Mouse (Mus musculus) myocyte (in vitro differentiated cells): Measurements from ENCODE around the gene Cyp4f37.

Experiments used
- CEBPB ChIP-seq: IDR thresholded peaks from 2 replicates; pipeline ENCODE4 v1.6.1; 2011; ENCODE audit warnings: mild to moderate bottlenecking, moderate library complexity; ENCODE audit not compliant: poor library complexity, insufficient read depth, severe bottlenecking
- E2F4 ChIP-seq: IDR thresholded peaks from one replicate; pipeline ENCODE4 v1.6.1; 2011; ENCODE audit warnings: mild to moderate bottlenecking, control low read depth, moderate library complexity; ENCODE audit not compliant: insufficient read depth
- MAX ChIP-seq: IDR thresholded peaks from one replicate; pipeline ENCODE4 v1.6.1; 2011; ENCODE audit warnings: low read depth, mild to moderate bottlenecking, control low read depth
- MYOD1 ChIP-seq, 3 experiments: IDR thresholded peaks; one replicate each; pipeline ENCODE4 v1.6.1; 2011; ENCODE audit warnings: control low read depth in 2 of 3, low read depth in 2 of 3, mild to moderate bottlenecking in 2 of 3, moderate library complexity in 1 of 3; ENCODE audit not compliant: insufficient read length in 2 of 3, control insufficient read depth in 1 of 3
- MYOG ChIP-seq, 3 experiments: IDR thresholded peaks; one replicate each; pipeline ENCODE4 v1.6.1; 2011; ENCODE audit warnings: control low read depth in 2 of 3, low read depth in 2 of 3, mild to moderate bottlenecking in 2 of 3; ENCODE audit not compliant: insufficient read length in 2 of 3, control insufficient read depth in 1 of 3, insufficient read depth in 1 of 3
- POLR2A ChIP-seq: IDR thresholded peaks from one replicate; pipeline ENCODE4 v1.6.1; 2011; ENCODE audit warnings: low read depth, mild to moderate bottlenecking, control low read depth, moderate library complexity; ENCODE audit not compliant: insufficient read length
- POLR2AphosphoS2 ChIP-seq: IDR thresholded peaks from one replicate; pipeline ENCODE4 v1.6.1; 2011; ENCODE audit warnings: low read depth, control low read depth; ENCODE audit not compliant: insufficient read length
- REST ChIP-seq: IDR thresholded peaks from one replicate; pipeline ENCODE4 v1.6.1; 2011; ENCODE audit warnings: mild to moderate bottlenecking, control low read depth, moderate library complexity; ENCODE audit not compliant: insufficient read depth, insufficient read length
- SRF ChIP-seq: IDR thresholded peaks from one replicate; pipeline ENCODE4 v1.6.1; 2011; ENCODE audit warnings: low read depth; ENCODE audit not compliant: control insufficient read depth, insufficient read length
- TCF12 ChIP-seq: IDR thresholded peaks from one replicate; pipeline ENCODE4 v1.6.1; 2011; ENCODE audit warnings: mild to moderate bottlenecking, control low read depth; ENCODE audit not compliant: poor library complexity, insufficient read depth, severe bottlenecking
- USF1 ChIP-seq: IDR thresholded peaks from one replicate; pipeline ENCODE4 v1.6.1; 2011; ENCODE audit warnings: low read depth, mild to moderate bottlenecking, control low read depth, moderate library complexity

- TF ChIP-seq POLR2A = no peak
- TF ChIP-seq CEBPB = no peak
- no peak for TF ChIP-seq USF1
- TF ChIP-seq POLR2AphosphoS2 = no peak
- TF ChIP-seq MYOG (IDR thresholded peaks at IDR 0.05; ENCODE audit: control insufficient read depth in 1 of 3, insufficient read depth in 1 of 3, insufficient read length in 2 of 3, low read depth in 2 of 3) = no peak
- TF ChIP-seq MAX = no peak
- TF ChIP-seq TCF12 = no peak
- TF ChIP-seq REST = no peak
- no peak for TF ChIP-seq E2F4
- TF ChIP-seq SRF = no peak
- TF ChIP-seq MYOD1 (IDR thresholded peaks at IDR 0.05; ENCODE audit: control insufficient read depth in 1 of 3, insufficient read length in 2 of 3, low read depth in 2 of 3) = no peak
These were observed 64.1 kb downstream of the Cyp4f37 start, which contains the start of gene Cyp4f15 for GRCm38 (mm10) chr17:32685048-32685750.
